Mouse (Mus musculus): ENCODE measurements around the gene Acox1.

DNA sequence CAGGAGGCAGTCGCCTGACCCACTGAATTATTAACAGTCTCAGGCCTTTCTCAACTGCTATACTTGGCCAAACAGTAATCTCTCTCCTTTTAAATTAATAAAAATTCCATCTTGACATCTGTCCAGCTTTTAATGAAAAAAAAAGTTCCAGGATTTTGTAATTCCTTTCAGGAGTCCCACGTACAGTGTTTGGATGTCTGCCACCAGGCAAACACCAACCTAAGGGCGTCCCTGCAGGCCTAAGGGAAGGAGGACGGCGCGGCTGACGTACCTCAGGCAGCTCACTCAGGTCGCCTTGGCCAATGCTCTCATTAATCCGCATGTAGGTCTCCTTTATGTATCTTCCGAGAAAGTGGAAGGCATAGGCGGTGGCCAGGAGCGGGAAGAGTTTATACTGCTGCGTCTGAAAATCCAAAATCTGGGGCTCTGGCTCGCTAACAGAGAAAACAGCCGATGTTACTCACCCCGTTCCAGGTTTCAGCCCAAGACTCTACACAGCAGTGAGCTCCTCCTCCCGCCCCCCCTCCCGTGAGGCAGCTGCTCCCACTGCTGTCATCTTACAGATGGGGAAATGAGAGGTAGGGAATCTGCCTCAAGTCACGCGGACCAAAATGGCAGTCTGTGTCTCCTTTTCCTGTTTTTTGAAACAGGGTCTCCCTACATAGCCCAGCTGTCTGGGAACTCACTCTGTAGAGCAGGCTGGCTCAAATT lies 20.3 kb downstream of the Acox1 start:
- TF ChIP-seq CTCF (IDR thresholded peaks at IDR 0.05; ENCODE audit: low read depth) (no peak), EP300 (optimal IDR thresholded peaks at IDR 0.05) (no peak)

Measured in stomach, postnatal 0 days (tissue).